Mouse (Mus musculus) right cerebral cortex, postnatal 36 days (tissue): ENCODE data around the gene Olfr868.

Source experiments
- DNase-seq, 2 experiments: peaks; one replicate each; pipeline ENCODE4 v3.0.0; 2022; ENCODE audit warnings: low spot score in 2 of 2, mixed read lengths in 1 of 2

The Olfr868 gene

DNA sequence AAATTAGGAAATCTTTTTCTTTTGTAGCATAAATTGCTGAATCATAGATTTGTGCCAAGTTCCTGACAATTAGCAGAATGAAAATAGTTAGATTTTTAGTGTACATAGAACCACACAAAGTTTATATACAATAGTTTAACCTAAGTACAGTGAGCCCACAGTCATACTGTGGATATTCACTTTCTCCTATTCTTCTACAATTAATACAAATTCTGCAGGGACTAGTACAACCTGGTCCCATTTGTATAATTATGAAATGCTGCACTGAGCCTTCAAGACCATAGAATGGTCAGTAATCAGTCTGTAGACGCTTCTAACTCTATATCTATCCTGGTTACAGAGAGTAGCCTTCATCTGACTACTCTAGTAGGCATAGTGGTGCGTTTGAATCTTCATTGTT, at the start of gene Olfr868:
Olfr868 (plus strand) TSS at position 301 of the 400 bp plus-strand sequence.
- no peak for DNase-seq

DNA sequence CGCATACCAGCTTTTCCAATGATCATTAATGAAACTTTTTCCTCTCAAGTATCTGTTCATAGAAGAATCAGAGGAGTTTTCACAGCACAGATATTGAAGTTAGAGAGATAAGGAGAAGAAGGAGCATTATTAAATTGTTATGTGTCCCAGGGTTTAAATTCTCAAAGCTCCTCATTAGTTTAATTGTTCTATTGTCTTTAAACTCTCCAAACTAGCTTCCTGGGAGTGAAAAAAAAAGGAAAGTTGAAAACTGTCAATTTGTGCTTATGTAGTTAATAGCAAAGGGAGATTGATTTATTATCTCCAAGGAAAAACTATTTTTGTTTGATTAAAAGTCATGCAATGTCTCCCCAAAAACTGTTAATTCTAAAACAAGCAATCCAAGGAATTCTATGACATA, 41.0 kb upstream of the Olfr868 start, which contains the start of gene Olfr867:
Olfr867 (minus strand) TSS at position 101 of the 400 bp plus-strand sequence.
- DNase-seq: no peak

DNA sequence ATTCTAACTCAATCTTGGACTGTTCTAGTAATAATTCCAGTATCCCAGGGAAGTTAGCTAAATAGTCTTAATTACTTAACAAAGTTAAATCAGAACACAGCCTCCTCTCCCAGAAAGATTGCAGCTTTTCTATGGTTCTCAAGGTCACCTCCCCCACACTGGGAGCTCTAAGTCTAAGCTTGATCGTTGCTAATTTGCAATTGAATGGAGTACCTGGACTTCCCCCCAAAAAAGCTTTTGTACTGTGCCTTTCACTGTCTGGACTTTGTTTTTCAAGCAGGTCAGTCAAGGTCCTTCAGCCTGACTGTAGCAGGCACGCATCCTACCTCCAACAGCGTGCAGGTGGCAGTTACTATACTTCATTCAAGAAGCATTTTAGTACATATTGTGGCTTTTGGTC, 28.2 kb upstream of the Olfr868 start:
- no peak for DNase-seq

DNA sequence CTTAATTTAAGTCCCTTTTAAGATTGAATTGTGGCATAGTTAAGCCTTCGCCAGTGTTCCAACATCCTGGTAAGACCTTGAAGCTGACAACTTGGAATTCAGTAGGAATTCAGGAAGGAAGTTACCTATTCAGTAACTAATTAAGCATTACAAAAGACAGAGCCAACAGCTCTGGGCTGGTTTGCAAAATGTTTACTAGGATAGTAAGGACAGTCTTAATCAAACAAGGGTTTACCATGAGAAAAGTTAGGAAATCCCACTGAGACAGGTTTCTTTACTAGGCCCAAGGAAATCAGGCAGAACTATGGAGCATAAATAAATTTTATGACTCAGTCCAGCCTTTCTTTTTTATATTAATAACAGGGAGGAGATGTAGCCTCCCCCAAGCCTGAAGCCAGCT, 27.1 kb upstream of the Olfr868 start:
- DNase-seq: no peak

DNA sequence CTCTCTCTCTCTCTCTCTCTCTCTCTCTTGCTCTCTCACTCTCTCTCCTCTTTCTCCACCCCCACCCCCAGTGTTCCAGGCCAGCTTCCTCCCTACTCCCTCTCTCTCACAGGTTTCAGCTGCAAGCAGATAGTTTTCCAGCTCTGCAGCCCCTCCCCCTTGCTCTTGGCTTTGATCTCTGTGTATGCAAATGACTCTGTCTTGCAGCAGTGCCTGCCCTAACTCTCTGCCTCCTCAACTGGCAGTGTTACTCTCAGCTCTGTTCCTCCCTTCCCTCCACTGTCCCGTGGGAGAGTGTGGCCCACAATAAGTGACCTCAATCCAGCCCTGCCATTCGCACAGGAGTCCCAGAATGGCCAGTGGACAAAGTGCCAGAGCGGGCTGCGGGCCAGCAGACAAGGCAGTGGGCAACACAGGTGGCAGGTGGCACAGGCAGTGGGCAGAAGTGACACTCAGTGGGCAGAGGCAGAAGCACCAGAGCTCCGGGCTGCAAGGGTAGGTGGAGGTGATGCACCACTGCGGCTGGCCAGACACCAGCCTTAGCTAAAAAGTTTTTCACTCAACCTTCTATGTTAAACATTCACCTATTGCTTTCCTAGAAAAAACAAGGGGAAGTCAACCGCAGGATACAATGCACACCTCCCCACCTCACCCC, 24.8 kb upstream of the Olfr868 start:
- no peak for DNase-seq

DNA sequence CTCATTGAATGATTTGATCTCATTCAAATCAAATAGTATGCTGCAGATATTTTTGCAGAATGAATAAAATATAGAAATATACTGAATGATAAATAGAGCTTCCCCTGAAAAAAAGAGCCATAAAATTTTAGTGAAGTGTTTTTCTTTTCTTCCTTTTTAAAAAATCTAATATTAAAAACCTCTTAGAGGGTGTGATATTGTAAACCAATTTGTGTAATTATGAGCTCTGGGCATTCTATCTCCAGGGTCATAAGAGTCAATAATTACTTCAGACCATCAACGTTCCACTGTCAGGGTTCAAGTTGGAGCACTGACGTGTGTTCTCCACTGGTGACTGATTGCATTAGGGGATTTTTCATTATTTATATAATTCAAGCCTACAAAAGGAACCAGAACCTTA, 30.3 kb downstream of the Olfr868 start, which contains the start of gene Olfr869:
Olfr869 (plus strand) TSS at position 301 of the 400 bp plus-strand sequence.
- DNase-seq: no peak

DNA sequence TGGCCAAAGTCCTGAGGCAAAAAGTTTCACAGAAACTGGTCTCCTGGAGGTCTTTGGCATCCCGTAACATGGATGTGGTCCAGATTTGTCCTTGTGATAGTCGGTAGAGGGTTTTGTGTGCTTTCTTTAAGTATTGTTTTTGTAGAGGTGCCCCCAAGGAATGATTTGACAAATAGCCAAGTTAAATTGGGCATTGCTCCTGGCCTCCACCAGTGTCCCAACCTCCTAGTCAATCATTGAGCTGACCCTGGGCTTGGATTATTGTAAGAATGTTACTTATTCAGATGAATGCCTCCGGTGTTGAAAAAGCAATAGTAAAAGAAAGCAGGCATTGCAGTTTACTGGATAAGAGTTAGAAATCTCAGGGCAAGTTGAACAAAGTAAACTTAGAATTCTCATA, 51.3 kb downstream of the Olfr868 start:
- DNase-seq: no peak
